Mouse (Mus musculus): ENCODE measurements around the gene Dapk3.

DNA sequence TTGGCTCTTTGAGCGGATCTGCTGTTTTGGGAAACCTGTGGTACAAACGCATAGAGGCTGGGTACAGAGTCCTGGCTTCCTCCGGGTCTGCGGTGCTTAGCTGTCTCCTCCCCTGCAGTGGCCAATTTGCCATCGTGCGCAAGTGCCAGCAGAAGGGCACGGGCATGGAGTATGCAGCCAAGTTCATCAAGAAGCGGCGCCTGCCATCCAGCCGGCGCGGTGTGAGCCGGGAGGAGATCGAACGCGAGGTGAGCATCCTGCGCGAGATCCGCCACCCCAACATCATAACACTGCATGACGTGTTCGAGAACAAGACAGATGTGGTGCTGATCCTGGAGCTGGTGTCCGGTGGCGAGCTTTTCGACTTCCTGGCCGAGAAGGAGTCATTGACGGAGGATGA is 7.0 kb downstream of the Dapk3 start:
- no peak for TF ChIP-seq CTCF (IDR thresholded peaks at IDR 0.05; ENCODE audit: borderline replicate concordance, insufficient read depth, low read length)
- no peak for TF ChIP-seq POLR2A (IDR thresholded peaks at IDR 0.05; ENCODE audit: low read depth, low read length)
